Mouse (Mus musculus) colon, adult 2 months (tissue): Measurements from ENCODE around the gene Gm7942. TPM values are rescaled to one million over a fixed set of nuclear protein-coding genes. Genes with fewer than 3 reads are reported as not detected.

Experiments used
- polyA plus RNA-seq: library from polyadenylated mRNA; depleted of rRNA; stranded (reverse); fragments of >200 nt; gene quantifications from 2 replicates; pipeline ENCODE4 v1.2.3, GENCODE M21; 2012; rRNA removed

The Gm7942 gene
- polyA plus RNA-seq: not detected in 2 replicates

DNA sequence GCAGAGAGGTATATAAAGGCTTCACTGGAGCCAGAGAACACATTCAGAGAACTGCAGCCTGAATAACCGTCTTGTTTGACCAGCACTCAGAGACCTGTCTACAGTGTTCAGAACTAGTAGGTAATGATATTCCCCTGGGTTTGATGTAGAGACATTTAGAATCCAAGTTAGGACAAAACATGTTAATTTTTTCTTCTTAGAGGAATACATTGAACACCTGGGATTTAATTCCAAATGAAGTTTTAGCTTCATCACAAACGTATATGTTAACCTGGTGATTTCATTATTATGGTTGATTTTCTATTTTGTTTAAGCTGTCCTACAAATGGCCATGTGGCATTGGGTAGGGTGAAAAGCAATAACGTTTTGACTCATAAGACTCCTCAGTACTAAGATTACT, at the start of gene Gm7942:
Gene Gm7942 (plus strand): TSS at position 301 of the 400 bp plus-strand sequence.

Other genes with a start within 250 kb of the Gm7942 start
- not detected in 2 replicates for gene Gm3183, start 241.5 kb upstream of the Gm7942 start, polyA plus RNA-seq
- gene Gm6367, start 118.3 kb upstream of the Gm7942 start, polyA plus RNA-seq: not detected in 2 replicates
- gene Gm16513, start 75.7 kb downstream of the Gm7942 start, polyA plus RNA-seq: not detected in 2 replicates
- gene Gm10424, start 165.8 kb downstream of the Gm7942 start, polyA plus RNA-seq: not detected in 2 replicates
- not detected in 2 replicates for gene Gm3259, start 199.0 kb downstream of the Gm7942 start, polyA plus RNA-seq